Mouse (Mus musculus) liver, postnatal 0 days (tissue): ENCODE measurements around the gene Sys1.

Source experiments
- CTCF ChIP-seq: sonication (generic); IDR thresholded peaks from 2 replicates; pipeline ENCODE4 v1.5.1; 2016; ENCODE audit warnings: antibody characterized with exemption, low read depth
- EP300 ChIP-seq: IDR thresholded peaks from 2 replicates; pipeline ENCODE4 v1.6.1; 2016; ENCODE audit warnings: antibody characterized with exemption, low read depth, mild to moderate bottlenecking

DNA sequence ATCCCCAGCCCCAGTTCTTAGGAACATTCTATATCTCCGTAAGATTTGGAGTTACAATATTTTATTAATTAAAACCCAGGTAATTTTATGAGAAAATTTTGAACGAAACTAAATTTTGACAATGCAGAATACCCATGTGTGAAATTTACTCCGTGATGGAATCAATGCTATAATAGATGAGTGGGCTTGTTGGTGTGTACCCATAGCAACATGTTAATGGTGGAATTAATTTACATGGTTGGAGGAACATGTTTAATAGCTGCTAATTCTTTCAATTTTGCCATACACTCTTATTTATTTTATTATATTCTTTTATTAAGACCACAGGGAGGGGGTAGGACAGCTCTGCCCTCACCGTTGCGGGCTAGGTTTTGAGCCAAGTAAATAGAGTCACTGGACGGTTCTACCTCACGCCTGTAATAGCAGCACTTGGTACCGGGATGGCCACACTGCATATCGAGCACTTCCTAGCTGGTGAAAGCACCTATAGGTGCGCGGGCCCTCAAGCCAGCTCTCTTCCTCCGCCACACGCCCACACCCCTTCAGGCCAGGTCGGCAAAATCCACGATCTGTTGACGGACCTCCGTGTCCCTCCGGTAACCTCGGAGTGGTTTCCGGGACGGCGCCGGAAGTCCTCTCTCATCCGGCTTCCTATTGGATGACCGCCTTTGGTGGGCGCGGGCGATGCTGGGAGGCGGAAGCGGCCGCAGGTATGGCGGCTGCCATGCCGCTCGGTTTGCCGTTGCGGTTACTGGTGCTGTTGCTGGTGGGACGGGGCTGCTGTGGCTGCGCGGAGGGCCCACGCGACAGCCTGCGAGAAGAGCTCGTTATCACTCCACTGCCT, 40.3 kb downstream of the Sys1 start, which contains the start of gene Pigt:
- TF ChIP-seq CTCF (no peak), EP300 (no peak; the same call in 1 of the 2 replicates)
